Mouse (Mus musculus) cortical plate, adult 2 months (tissue): ENCODE data around the gene Pilra. TPM values are rescaled to one million over a fixed set of nuclear protein-coding genes. Genes with fewer than 3 reads are reported as not detected.

Experiments used
- H3K27ac ChIP-seq: fragments of 200-500 bp; 2 replicates; pipeline ENCODE4 v1.5.1; 2012; ENCODE audit warnings: low read length, control low read depth, inconsistent platforms; ENCODE audit not compliant: insufficient read depth
- H3K4me1 ChIP-seq: fragments of 200-500 bp; 2 replicates; pipeline ENCODE4 v1.6.1; 2011; ENCODE audit warnings: low read length; ENCODE audit not compliant: control insufficient read depth, insufficient read depth
- H3K4me3 ChIP-seq: fragments of 200-500 bp; 2 replicates; pipeline ENCODE4 v1.5.1; 2011; ENCODE audit warnings: mild to moderate bottlenecking, low read length, control low read depth; ENCODE audit not compliant: insufficient read depth
- CTCF ChIP-seq: fragments of 200-500 bp; IDR thresholded peaks from 2 replicates; pipeline ENCODE4 v1.5.1; 2011; ENCODE audit warnings: mild to moderate bottlenecking, control low read depth, low read length; ENCODE audit not compliant: insufficient read depth; ENCODE audit errors: extremely low read depth
- POLR2A ChIP-seq: fragments of 200-500 bp; IDR thresholded peaks from 2 replicates; pipeline ENCODE4 v1.6.1; 2011; ENCODE audit warnings: mild to moderate bottlenecking, low read length, control low read depth; ENCODE audit not compliant: insufficient read depth; ENCODE audit errors: extremely low read depth
- polyA plus RNA-seq: library from polyadenylated mRNA; depleted of rRNA; stranded (reverse); fragments of >200 nt; gene quantifications from 2 replicates; pipeline ENCODE4 v1.2.3, GENCODE M21; 2012

Pilra gene
- polyA plus RNA-seq, 1 experiment: 1.1 TPM

- H3K4me3 ChIP-seq: no peak overlapping the region
- no peak for TF ChIP-seq POLR2A
- TF ChIP-seq CTCF: no peak
- no peak overlapping the region for H3K27ac ChIP-seq
- H3K4me1 ChIP-seq: no peaks in the 10 kb centered on the region
Measured at GRCm38 (mm10) chr5:137822126-137822525, 14.0 kb downstream of the Pilra start.

GRCm38 (mm10) chr5:137817466-137818222 is 18.4 kb downstream of the Pilra start:
- TF ChIP-seq CTCF (no peak), POLR2A (no peak)
- Histone ChIP-seq H3K27ac (no peak overlapping the region), H3K4me1 (no peaks in the 10 kb centered on the region), H3K4me3 (no peak overlapping the region)

- TF ChIP-seq POLR2A (no peak), CTCF (no peak)
- H3K4me1 ChIP-seq: no peaks in the 10 kb centered on the region
- no peak overlapping the region for H3K4me3 ChIP-seq
- H3K27ac ChIP-seq: no peak overlapping the region
Measured at GRCm38 (mm10) chr5:137808316-137808715, 27.8 kb downstream of the Pilra start.

GRCm38 (mm10) chr5:137806158-137806557 is 29.9 kb downstream of the Pilra start:
- no peak overlapping the region for H3K27ac ChIP-seq
- H3K4me1 ChIP-seq: no peaks in the 10 kb centered on the region
- H3K4me3 ChIP-seq: no peak overlapping the region
- TF ChIP-seq CTCF (no peak), POLR2A (no peak)

DNA sequence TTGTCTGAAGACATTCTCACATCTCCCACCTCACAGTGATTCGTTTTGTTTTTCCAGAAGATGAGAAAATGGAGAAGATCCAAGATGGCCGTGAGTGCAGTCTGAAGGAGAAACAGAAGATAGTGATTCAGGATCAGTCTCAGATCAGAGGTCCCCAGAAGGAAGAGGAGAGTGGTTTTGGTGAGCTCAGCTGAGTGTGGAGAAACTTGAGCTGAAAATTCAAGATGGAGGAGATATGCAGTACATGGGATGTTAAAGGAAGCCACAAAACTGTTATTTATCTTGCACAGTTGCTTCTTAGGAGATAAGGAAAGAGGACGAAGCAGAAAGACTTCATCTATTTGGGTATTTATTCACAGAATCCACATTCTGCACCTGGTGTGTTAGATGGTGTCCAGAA is 35.2 kb downstream of the Pilra start:
- TF ChIP-seq POLR2A: no peak
- TF ChIP-seq CTCF: no peak
- H3K27ac ChIP-seq: no peak overlapping the region
- H3K4me3 ChIP-seq: no peak overlapping the region
- H3K4me1 ChIP-seq: no peaks in the 10 kb centered on the region

DNA sequence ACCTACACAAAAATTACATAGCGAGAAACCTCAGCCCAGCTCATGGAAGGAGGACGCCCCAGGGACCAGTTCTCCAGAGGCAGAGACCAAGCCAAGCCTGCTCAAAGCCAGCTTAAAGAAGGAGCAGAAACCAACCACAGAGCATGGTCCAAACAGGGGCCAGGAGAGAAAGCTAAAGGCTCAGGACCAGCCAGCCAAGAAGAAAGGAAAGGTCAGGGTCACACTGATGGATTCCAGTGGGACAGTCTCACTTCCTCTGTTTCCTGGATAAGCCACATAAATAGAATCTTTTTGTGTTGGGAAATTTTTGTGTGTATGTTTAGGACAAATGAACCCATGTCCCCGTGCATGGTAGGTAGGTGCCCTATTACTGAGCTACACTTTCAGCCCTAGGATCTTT is 39.5 kb downstream of the Pilra start:
- H3K27ac ChIP-seq: no peak overlapping the region

DNA sequence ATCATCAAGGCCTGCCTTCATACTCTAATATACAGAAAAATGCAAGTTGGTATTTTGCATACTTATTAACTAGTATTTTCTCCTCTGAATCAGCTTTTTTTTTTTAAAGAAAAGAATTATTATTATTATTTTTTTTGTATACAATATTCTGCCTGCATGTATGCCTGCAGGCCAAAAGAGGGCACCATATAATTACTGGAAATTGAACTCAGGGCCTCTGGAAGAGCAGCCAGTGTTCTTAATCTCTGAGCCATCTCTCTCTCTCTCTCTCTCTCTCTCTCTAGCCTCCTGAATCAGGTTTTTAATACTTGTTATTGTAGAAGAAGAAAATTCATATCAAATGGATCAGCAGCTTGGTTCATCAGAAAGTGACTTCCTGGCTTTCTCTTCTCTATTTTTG is 44.5 kb downstream of the Pilra start:
- H3K27ac ChIP-seq: no peak overlapping the region
- no peak overlapping the region for H3K4me3 ChIP-seq
- no peaks in the 10 kb centered on the region for H3K4me1 ChIP-seq
- no peak for TF ChIP-seq POLR2A
- TF ChIP-seq CTCF: no peak

More for the DNA sequence above, 39.5 kb downstream of the Pilra start:
- no peak for TF ChIP-seq POLR2A
- no peak for TF ChIP-seq CTCF
- Histone ChIP-seq H3K4me3 (no peak overlapping the region), H3K4me1 (no peaks in the 10 kb centered on the region)

GRCm38 (mm10) chr5:137788946-137789531 is 47.0 kb downstream of the Pilra start:
- Histone ChIP-seq H3K27ac (no peak overlapping the region), H3K4me3 (no peak overlapping the region), H3K4me1 (peaks cover 6% of the 10 kb centered on the region; the same call in 1 of the 2 replicates)
- TF ChIP-seq CTCF: no peak
- TF ChIP-seq POLR2A: no peak

DNA sequence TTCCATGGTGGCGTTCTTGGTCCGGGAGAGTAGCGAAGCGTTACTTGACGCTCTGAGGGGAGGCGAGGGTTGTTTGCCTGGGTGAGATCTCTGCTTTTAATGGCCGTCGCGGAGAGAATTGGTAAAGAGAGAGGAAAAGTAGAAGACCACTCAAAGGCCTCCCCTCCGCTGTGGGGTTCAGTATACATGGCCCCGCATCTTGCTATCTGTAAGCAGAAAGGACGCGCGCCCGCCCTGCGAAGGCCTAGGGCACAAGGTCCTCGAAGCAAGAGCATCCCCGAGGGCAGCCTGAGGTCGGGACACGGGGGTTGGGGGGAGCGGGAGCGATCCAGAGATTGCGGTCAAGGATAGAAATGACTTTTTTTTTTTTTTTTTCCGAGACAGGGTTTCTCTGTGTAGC is 47.9 kb downstream of the Pilra start:
- Histone ChIP-seq H3K4me3 (no peak overlapping the region; the same call in 1 of the 2 replicates), H3K4me1 (peaks cover 9% of the 10 kb centered on the region; the same call in 1 of the 2 replicates), H3K27ac (no peak overlapping the region)
- TF ChIP-seq CTCF: no peak
